Mouse (Mus musculus) midbrain, embryonic 10.5 days (tissue): ENCODE measurements around the gene Meis2. TPM values are rescaled to one million over a fixed set of nuclear protein-coding genes. Genes with fewer than 3 reads are reported as not detected.

Experiments used
- DNase-seq: peaks from one replicate; pipeline ENCODE4 v3.0.0-alpha.2; 2017; ENCODE audit warnings: low spot score
- H3K27ac ChIP-seq: fragments of 300-500 bp; sonication (generic); replicated peaks from 2 replicates; pipeline ENCODE4 v1.5.1; 2016; ENCODE audit warnings: mild to moderate bottlenecking
- H3K27me3 ChIP-seq: fragments of 300-500 bp; sonication (generic); 2 replicates; pipeline ENCODE4 v1.6.1; 2016; ENCODE audit warnings: low read depth, mild to moderate bottlenecking; ENCODE audit not compliant: poor library complexity, severe bottlenecking
- H3K36me3 ChIP-seq: fragments of 300-500 bp; sonication (generic); 2 replicates; pipeline ENCODE4 v1.6.1; 2016; ENCODE audit warnings: mild to moderate bottlenecking, moderate library complexity
- H3K4me1 ChIP-seq: fragments of 300-500 bp; sonication (generic); 2 replicates; pipeline ENCODE4 v1.6.1; 2016
- H3K4me3 ChIP-seq: fragments of 300-500 bp; sonication (generic); 2 replicates; pipeline ENCODE4 v1.5.1; 2016; ENCODE audit warnings: mild to moderate bottlenecking, moderate library complexity
- H3K9me3 ChIP-seq: fragments of 300-500 bp; sonication (generic); replicated peaks from 2 replicates; pipeline ENCODE4 v1.6.1; 2016; ENCODE audit warnings: mild to moderate bottlenecking
- WGBS: fragments of 180-500 bp; shearing (Covaris S2); methylation state at CpG from one replicate; pipeline ENCODE4 v1.1.7; 2016; 5-methylcytosine and 5-hydroxymethylcytosine counted together
- polyA plus RNA-seq: library from polyadenylated mRNA; unstranded; fragments of >200 nt; fragmentation: Nextera tagmentation; extraction: Ambion mirVana; gene quantifications from 2 replicates; pipeline ENCODE4 v1.2.1, GENCODE M21; 2016

Meis2 gene
- polyA plus RNA-seq, 1 experiment from 2014 or later, result 34.4 TPM

DNA sequence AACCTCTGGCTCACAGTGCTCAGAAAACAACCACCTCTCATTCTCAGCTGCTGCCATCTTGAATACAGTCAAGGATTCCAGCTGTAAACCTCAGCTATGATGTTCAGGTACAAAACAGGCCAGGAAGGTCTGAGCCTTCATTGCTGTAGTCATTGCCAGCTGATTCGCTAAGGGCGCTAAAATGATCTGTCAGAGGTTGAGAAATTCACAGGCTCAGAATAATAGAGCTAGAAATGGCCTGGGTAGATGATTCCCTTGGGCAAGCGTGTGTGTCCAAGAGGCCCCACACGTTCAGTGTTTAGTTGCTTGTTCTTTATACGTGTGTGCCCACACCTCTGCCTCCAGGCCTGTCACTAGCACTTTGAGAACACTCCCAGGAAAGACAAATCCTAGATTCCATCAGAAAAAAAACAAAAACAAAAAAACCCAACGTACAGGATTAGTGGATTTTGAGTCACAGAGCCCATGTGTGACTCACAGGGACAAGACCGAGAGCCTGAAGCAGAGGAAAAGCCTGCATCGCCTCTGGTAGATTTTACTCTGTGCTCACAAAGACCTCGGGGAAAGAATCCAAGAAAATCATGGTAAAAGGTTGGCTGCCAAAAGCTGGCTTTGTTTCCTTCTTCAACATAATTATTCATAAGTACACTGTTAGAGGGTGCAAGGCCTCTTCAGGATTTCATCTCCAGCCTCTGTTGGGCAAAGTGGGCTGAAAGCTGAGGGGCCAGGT, 95.4 kb downstream of the Meis2 start:
- no peak for DNase-seq
- Histone ChIP-seq H3K9me3 (no peaks in the 10 kb centered on the region), H3K36me3 (peaks cover 6% of the 10 kb centered on the region; the same call in 1 of the 2 replicates), H3K4me1 (no peaks in the 10 kb centered on the region), H3K4me3 (no peak overlapping the region), H3K27ac (no peak overlapping the region), H3K27me3 (no peaks in the 10 kb centered on the region)
- 92% methylated on average over 9 of the region's 9 CpGs for whole genome bisulfite sequencing

GRCm38 (mm10) chr2:115969201-115969600, 96.4 kb downstream of the Meis2 start:
- H3K4me1 ChIP-seq, result peaks cover 1% of the 10 kb centered on the region
- H3K4me3 ChIP-seq, result no peak overlapping the region
- H3K27me3 ChIP-seq, result no peaks in the 10 kb centered on the region; the same call in 1 of the 2 replicates
- H3K9me3 ChIP-seq, result no peaks in the 10 kb centered on the region
- DNase-seq, result no peak
- WGBS, result 78% methylated on average over 8 of the region's 8 CpGs
- H3K36me3 ChIP-seq, result 0 out of 2 replicates have a peak, but pooled peaks cover 3% of the 10 kb centered on the region
- no peak overlapping the region for H3K27ac ChIP-seq

DNA sequence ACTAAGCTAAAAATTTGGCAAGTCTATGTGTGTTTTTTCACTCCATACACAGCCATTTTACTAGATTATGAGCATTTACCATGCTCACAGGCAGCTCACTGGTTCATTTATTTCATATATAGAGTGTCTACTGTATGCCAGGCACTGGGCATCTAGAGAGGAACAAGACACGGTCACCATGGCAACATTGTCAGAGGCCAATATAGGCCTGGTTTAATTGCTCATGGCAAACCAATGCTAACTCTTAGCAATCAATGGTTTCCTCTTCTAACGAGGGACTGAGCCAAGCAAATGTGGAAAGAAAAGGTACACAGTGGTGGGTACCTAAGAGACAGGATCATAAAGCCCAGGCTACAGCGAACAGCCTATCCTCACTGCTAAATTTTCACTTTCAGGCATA, 100.7 kb downstream of the Meis2 start:
- DNase-seq, result no peak
- no peaks in the 10 kb centered on the region for H3K36me3 ChIP-seq
- no peak overlapping the region for H3K27ac ChIP-seq
- peaks cover 13% of the 10 kb centered on the region for H3K4me1 ChIP-seq
- H3K4me3 ChIP-seq, result no peak overlapping the region
- H3K27me3 ChIP-seq, result no peaks in the 10 kb centered on the region; the same call in 1 of the 2 replicates
- no peaks in the 10 kb centered on the region for H3K9me3 ChIP-seq
- 90% methylated on average over 3 of the region's 3 CpGs for WGBS

DNA sequence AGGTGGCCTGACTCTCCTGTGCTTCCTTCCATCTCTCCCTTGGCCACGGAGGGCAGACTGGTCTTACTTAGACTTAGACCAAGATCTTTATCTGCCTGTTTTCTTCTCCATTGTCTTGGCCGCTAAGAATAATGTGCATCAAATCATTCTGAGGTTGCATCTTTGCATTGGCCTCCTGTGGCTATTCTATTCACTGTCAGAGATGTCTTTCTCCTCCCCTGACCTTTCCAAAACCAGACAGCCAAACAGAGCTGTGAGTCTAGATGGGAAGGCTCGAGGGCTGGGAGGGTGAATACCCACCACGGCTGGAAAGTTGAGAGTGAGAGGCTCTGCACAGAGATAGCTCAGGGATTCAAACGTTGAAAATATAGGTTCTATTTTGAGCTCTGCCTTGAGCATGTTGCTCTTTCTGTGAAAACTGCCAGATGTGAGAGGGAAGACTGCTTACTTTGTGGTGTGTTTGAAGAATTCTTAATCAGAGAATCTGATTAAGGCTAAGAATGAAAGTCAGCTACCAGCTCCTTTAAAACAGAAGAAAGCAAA, 102.3 kb downstream of the Meis2 start:
- H3K4me3 ChIP-seq, result no peak overlapping the region
- no peaks in the 10 kb centered on the region; the same call in 1 of the 2 replicates for H3K27me3 ChIP-seq
- H3K4me1 ChIP-seq, result peaks cover 13% of the 10 kb centered on the region
- no peaks in the 10 kb centered on the region for H3K36me3 ChIP-seq
- H3K27ac ChIP-seq, result no peak overlapping the region
- no peaks in the 10 kb centered on the region for H3K9me3 ChIP-seq
- 43% methylated on average over 5 of the region's 5 CpGs for WGBS
- DNase-seq, result no peak

GRCm38 (mm10) chr2:115962728-115963127, 102.9 kb downstream of the Meis2 start:
- no peak for DNase-seq
- Histone ChIP-seq H3K27me3 (no peaks in the 10 kb centered on the region; the same call in 1 of the 2 replicates), H3K4me1 (peaks cover 13% of the 10 kb centered on the region), H3K27ac (no peak overlapping the region), H3K4me3 (no peak overlapping the region), H3K36me3 (no peaks in the 10 kb centered on the region), H3K9me3 (no peaks in the 10 kb centered on the region)
- 82% methylated on average over 3 of the region's 3 CpGs for WGBS

GRCm38 (mm10) chr2:115962113-115962512, 103.5 kb downstream of the Meis2 start:
- no peak overlapping the region for H3K27ac ChIP-seq
- WGBS, result 85% methylated on average over 2 of the region's 2 CpGs
- H3K36me3 ChIP-seq, result no peaks in the 10 kb centered on the region
- H3K4me3 ChIP-seq, result no peak overlapping the region
- H3K4me1 ChIP-seq, result peaks cover 13% of the 10 kb centered on the region
- no peaks in the 10 kb centered on the region; the same call in 1 of the 2 replicates for H3K27me3 ChIP-seq
- DNase-seq, result no peak
- no peaks in the 10 kb centered on the region for H3K9me3 ChIP-seq

DNA sequence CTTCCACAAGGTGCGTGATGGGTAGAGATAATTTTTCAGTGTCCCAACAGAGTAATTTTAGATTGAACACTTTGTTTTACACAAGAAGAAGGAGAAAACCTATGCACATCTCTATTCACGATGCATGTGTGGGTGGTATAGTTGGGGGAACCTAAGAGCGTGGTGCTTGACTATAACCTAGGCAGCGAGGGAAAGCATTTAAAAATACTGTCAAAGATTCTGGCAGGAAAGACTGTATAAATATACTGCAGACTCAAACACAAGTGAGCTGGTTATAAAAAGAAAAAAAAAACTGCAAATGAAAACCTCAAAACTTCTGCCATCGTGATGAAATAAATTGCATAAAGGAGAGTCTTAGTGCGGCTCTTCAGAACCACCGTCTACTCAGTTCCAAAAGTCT, 105.0 kb downstream of the Meis2 start:
- no peaks in the 10 kb centered on the region; the same call in 1 of the 2 replicates for H3K27me3 ChIP-seq
- H3K4me3 ChIP-seq, result no peak overlapping the region
- WGBS, result 94% methylated on average over 7 of the region's 7 CpGs
- no peak for DNase-seq
- H3K9me3 ChIP-seq, result no peaks in the 10 kb centered on the region
- peaks cover 13% of the 10 kb centered on the region for H3K4me1 ChIP-seq
- H3K27ac ChIP-seq, result no peak overlapping the region
- no peaks in the 10 kb centered on the region for H3K36me3 ChIP-seq

DNA sequence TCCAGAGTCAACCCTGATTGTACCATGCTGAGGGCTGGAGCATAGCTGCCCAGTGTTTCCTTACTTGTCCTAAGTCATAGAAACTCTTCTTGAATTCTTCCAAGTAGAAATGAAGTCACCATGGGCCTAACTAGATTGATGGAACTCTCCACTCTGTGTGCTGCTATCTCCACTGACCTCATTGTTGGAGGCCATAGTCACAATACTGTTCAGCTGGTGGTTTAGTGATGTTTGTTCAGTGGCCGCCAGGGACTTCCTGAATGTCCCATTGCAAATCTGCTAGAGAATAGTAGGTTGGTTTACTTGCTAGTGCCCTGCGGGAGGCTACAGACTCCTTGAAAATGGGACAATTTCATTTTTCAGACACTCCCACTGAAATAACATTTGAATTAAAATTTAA, 108.9 kb downstream of the Meis2 start:
- DNase-seq, result no peak
- no peaks in the 10 kb centered on the region for H3K4me1 ChIP-seq
- H3K36me3 ChIP-seq, result peaks cover 5% of the 10 kb centered on the region
- no peak overlapping the region for H3K27ac ChIP-seq
- WGBS, result 86% methylated on average over 2 of the region's 2 CpGs
- H3K27me3 ChIP-seq, result no peaks in the 10 kb centered on the region
- H3K4me3 ChIP-seq, result no peak overlapping the region
- H3K9me3 ChIP-seq, result no peaks in the 10 kb centered on the region

DNA sequence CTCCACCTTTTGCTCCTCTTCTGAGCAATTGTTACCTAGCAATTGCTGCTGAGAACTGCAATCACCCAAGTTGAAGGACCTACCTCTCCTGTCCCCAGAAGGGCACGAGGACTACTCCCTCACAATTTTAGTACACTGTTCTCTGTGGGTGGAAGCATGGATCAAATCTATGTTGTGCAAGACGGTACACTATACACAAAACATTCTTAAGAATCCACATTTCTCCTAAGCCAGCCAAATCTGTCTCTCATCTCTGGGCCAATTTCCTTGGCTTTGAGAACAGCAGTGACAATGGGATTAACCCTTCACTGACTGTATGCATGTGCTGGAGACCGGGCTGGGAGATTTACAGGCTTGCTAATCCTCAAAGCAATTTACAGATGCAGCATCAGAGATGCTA, 115.0 kb downstream of the Meis2 start:
- no peaks in the 10 kb centered on the region for H3K9me3 ChIP-seq
- H3K4me3 ChIP-seq, result no peak overlapping the region
- no peaks in the 10 kb centered on the region for H3K4me1 ChIP-seq
- no peak overlapping the region for H3K27ac ChIP-seq
- H3K27me3 ChIP-seq, result no peaks in the 10 kb centered on the region
- WGBS, result 70% methylated on average over 3 of the region's 3 CpGs
- DNase-seq, result no peak
- peaks cover 12% of the 10 kb centered on the region for H3K36me3 ChIP-seq

- no peak for DNase-seq
- Histone ChIP-seq H3K4me3 (no peak overlapping the region), H3K27ac (no peak overlapping the region), H3K36me3 (peaks cover 14% of the 10 kb centered on the region), H3K9me3 (no peaks in the 10 kb centered on the region), H3K27me3 (no peaks in the 10 kb centered on the region), H3K4me1 (no peaks in the 10 kb centered on the region)
- WGBS, result 92% methylated on average over 7 of the region's 7 CpGs
These were observed 116.8 kb downstream of the Meis2 start for GRCm38 (mm10) chr2:115948630-115949426.

DNA sequence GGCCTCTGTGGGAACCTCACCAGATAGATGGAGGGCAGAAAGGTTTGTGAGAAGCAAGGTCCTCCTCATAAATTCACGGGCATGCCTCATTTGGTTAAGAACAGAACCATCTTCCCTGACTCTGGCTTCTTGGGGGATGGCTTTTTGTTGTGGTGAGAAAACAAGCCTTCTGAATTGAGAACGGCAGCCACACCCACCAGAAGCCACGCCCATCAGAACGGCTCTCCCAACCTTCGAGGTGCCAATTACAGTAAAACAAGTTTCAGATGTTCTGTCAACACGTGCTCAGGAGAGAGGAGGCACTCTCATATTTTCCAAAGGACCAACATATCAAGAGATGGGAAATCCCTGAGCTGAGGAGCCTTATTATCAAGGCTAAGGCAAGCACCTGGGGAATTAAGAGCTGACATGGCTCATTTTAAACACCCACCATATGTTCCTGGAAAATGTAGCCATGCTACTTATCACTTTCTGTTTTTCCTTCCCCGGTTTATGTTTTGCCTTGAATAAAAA, 117.9 kb downstream of the Meis2 start:
- no peak overlapping the region for H3K4me3 ChIP-seq
- DNase-seq, result no peak
- H3K4me1 ChIP-seq, result no peaks in the 10 kb centered on the region
- peaks cover 14% of the 10 kb centered on the region for H3K36me3 ChIP-seq
- H3K27me3 ChIP-seq, result no peaks in the 10 kb centered on the region
- H3K27ac ChIP-seq, result no peak overlapping the region
- 44% methylated on average over 7 of the region's 7 CpGs for WGBS
- no peaks in the 10 kb centered on the region for H3K9me3 ChIP-seq

GRCm38 (mm10) chr2:115943044-115943443, 122.6 kb downstream of the Meis2 start:
- H3K9me3 ChIP-seq, result no peaks in the 10 kb centered on the region
- no peak overlapping the region for H3K27ac ChIP-seq
- DNase-seq, result no peak
- H3K36me3 ChIP-seq, result peaks cover 16% of the 10 kb centered on the region
- no peaks in the 10 kb centered on the region for H3K27me3 ChIP-seq
- H3K4me3 ChIP-seq, result no peak overlapping the region
- no peaks in the 10 kb centered on the region for H3K4me1 ChIP-seq
- WGBS, result 94% methylated on average over 8 of the region's 8 CpGs
